Mouse (Mus musculus) liver, postnatal 0 days (tissue): ENCODE results near the gene Gp6. TPM values are rescaled to one million over a fixed set of nuclear protein-coding genes. Genes with fewer than 3 reads are reported as not detected.

Experiments used
- ATAC-seq: fragments of 200-750 bp; cut with Nextera tagmentation; 2 replicates; pipeline ENCODE4 v1.8.0; 2017; ENCODE audit warnings: mild to moderate bottlenecking, moderate library complexity
- DNase-seq: peaks from one replicate; pipeline ENCODE4 v3.0.0-alpha.2; 2016
- H3K27ac ChIP-seq: fragments of 300-500 bp; sonication (generic); 2 replicates; pipeline ENCODE4 v1.5.1; 2014; ENCODE audit warnings: antibody characterized with exemption, moderate library complexity, mild to moderate bottlenecking, low read depth
- H3K27me3 ChIP-seq: fragments of 300-500 bp; sonication (generic); 2 replicates; pipeline ENCODE4 v1.6.1; 2014; ENCODE audit warnings: low read length, control low read depth, mixed read lengths; ENCODE audit not compliant: insufficient read depth
- H3K36me3 ChIP-seq: fragments of 300-500 bp; sonication (generic); replicated peaks from 2 replicates; pipeline ENCODE4 v1.6.1; 2014; ENCODE audit warnings: mild to moderate bottlenecking, control low read depth, low read length, moderate library complexity, mixed read lengths; ENCODE audit not compliant: insufficient read depth
- H3K4me1 ChIP-seq: fragments of 300-500 bp; sonication (generic); 2 replicates; pipeline ENCODE4 v1.6.1; 2014; ENCODE audit warnings: antibody characterized with exemption, mild to moderate bottlenecking, control low read depth; ENCODE audit not compliant: insufficient read depth
- H3K4me2 ChIP-seq: fragments of 300-500 bp; sonication (generic); 2 replicates; pipeline ENCODE4 v1.6.1; 2014; ENCODE audit warnings: low read depth, mild to moderate bottlenecking, low read length, moderate library complexity, mixed read lengths
- H3K4me3 ChIP-seq: fragments of 300-500 bp; sonication (generic); 2 replicates; pipeline ENCODE4 v1.5.1; 2014; ENCODE audit warnings: low read depth, low read length
- H3K9ac ChIP-seq: fragments of 300-500 bp; sonication (generic); replicated peaks from 2 replicates; pipeline ENCODE4 v1.6.1; 2014; ENCODE audit warnings: mild to moderate bottlenecking, moderate library complexity
- H3K9me3 ChIP-seq: fragments of 300-500 bp; sonication (generic); 2 replicates; pipeline ENCODE4 v1.6.1; 2016; ENCODE audit warnings: mild to moderate bottlenecking, control low read depth, low read length, mixed read lengths
- CTCF ChIP-seq: sonication (generic); IDR thresholded peaks from 2 replicates; pipeline ENCODE4 v1.5.1; 2016; ENCODE audit warnings: antibody characterized with exemption, low read depth
- EP300 ChIP-seq: IDR thresholded peaks from 2 replicates; pipeline ENCODE4 v1.6.1; 2016; ENCODE audit warnings: antibody characterized with exemption, low read depth, mild to moderate bottlenecking
- WGBS: fragments of 180-500 bp; shearing (Covaris S2); extraction: QIAGEN DNeasy Blood & Tissue Kit; methylation state at CpG from one replicate; pipeline ENCODE4 v1.1.7; 2014; ENCODE audit not compliant: insufficient replicate concordance; 5-methylcytosine and 5-hydroxymethylcytosine counted together
- polyA plus RNA-seq: library from polyadenylated mRNA; unstranded; fragments of >200 nt; fragmentation: Nextera tagmentation; extraction: Ambion mirVana; gene quantifications from 2 replicates; pipeline ENCODE4 v1.2.1, GENCODE M21; 2015

Gene Gp6
- 2.7 and 3.4 TPM in 2 replicates for polyA plus RNA-seq

DNA sequence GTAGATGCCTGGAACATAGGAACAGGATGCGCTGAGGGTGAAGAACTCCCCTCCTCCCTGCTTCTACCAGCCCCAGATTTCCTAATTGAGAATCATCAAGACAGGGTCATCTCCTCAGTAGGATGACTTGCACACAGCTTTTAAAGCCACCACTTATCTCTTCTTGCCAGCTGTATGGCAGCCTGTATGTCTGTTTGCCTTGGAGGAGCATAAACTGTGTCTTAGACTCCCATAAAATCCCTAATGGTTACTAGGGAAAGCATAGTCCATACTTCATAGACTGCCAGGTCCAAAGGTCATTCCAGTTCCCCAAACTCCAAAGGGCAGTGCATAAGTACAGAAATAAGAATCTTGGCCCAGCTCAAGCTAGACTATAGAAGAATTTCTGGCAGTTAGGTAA is at the start of gene Gp6:
Gene Gp6 (minus strand): TSS at position 15 of the 400 bp plus-strand sequence.
- Histone ChIP-seq H3K9ac (no peak within 1 kb of the TSS), H3K4me2 (no peak within 1 kb of the TSS), H3K4me3 (no peak within 1 kb of the TSS), H3K27ac (no peak within 1 kb of the TSS), H3K36me3 (no peaks in the 10 kb centered on the region), H3K9me3 (no peaks in the 10 kb centered on the region), H3K4me1 (no peaks in the 10 kb centered on the region), H3K27me3 (no peaks in the 10 kb centered on the region)
- WGBS, result 70% methylated on average over 1 of the region's 1 CpGs
- DNase-seq (no peak), ATAC-seq (no peak)
- TF ChIP-seq CTCF (no peak), EP300 (no peak)

DNA sequence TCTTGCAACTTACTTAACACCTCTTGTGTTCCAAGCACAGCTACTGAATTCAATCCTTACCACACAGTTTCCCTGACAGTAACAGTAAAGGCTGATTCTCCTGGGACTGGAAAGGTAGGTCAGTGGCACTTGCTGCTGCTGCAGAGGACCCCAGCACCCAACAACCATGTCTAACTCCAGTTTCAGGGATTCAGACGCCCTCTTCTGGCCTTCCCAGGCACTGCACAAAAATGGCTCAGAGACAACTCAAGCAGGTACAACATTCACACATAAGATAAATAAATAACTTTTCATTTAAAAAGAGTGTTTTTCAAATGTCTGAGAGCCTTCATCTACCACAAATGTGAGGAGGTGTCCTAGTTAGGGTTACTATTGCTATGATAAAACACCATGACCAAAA is 49.6 kb upstream of the Gp6 start:
- Histone ChIP-seq H3K4me2 (no peak overlapping the region), H3K36me3 (peaks cover 6% of the 10 kb centered on the region), H3K27me3 (no peaks in the 10 kb centered on the region), H3K9ac (no peak overlapping the region), H3K4me1 (peaks cover 3% of the 10 kb centered on the region; the same call in 1 of the 2 replicates), H3K4me3 (no peak overlapping the region), H3K27ac (no peak overlapping the region), H3K9me3 (no peaks in the 10 kb centered on the region)
- no peak for TF ChIP-seq EP300
- TF ChIP-seq CTCF, result peak; percentile 46
- 8% methylated on average over 1 of the region's 1 CpGs for WGBS
- no peak for ATAC-seq
- no peak for DNase-seq

DNA sequence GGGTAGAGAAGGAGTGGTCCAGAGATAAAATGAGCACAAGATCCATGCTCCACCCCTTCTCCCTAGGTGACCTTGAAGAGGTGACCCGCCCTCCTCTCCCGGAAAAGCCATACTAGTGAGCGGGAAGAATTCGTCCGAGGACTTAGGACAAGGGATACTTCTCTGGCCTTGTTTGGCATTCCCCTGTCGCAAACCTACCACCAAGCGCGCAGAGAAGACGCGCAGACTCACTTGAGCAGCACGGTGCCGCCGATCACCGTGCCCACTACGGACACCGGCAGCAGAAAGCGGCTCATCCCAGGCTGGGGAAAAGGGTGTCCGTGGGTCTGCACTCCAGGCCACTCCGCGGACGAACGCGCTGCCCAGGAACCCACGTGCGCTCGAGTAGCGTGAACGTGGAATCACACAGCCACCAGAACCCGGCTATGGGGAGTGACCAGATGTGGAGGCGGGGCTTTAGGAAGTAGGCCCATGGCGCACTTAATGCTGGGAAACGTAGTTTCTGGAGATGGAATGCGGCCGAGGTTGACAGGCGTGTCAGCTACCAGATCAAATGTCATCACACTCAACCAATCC is 47.8 kb upstream of the Gp6 start, which contains the start of gene Rdh13:
Gene Rdh13 (minus strand): TSS at position 434 of the 576 bp plus-strand sequence.
- H3K9me3 ChIP-seq, result no peaks in the 10 kb centered on the region
- H3K4me2 ChIP-seq, result peak within 1 kb of the TSS; percentile 79
- peak within 1 kb of the TSS; percentile 65 for H3K4me3 ChIP-seq
- under 1% methylated on average over 35 of the region's 35 CpGs for WGBS
- DNase-seq (peak; percentile 86), ATAC-seq (peak; percentile 97)
- H3K27ac ChIP-seq, result peak within 1 kb of the TSS; percentile 62; the same call in 1 of the 2 replicates
- H3K27me3 ChIP-seq, result no peaks in the 10 kb centered on the region
- H3K4me1 ChIP-seq, result peaks cover 3% of the 10 kb centered on the region; the same call in 1 of the 2 replicates
- peak within 1 kb of the TSS; percentile 65 for H3K9ac ChIP-seq
- TF ChIP-seq CTCF (no peak), EP300 (no peak)
- H3K36me3 ChIP-seq, result peaks cover 8% of the 10 kb centered on the region

DNA sequence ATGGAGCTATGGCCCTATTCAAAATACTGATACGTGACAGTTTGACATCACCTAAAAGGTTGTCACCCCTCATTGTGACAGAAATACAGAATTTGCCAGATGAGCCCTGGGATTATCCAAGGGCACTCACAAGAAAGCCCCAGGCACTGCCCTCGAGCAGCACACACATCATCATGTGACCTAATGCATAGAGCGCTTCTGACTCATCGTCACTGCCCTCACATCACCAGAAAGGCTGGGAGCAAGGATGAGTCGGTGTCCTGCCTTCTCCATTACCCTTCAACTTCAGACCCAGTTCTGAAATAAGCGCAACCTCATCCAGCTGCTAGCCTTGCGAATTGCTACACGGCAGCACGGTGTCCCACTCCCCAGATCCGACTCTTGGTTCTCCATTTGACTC is 43.0 kb upstream of the Gp6 start:
- 84% methylated on average over 10 of the region's 10 CpGs for WGBS
- no peaks in the 10 kb centered on the region for H3K27me3 ChIP-seq
- TF ChIP-seq CTCF (no peak), EP300 (no peak)
- ATAC-seq (no peak), DNase-seq (no peak)
- H3K27ac ChIP-seq, result no peak overlapping the region
- no peak overlapping the region for H3K4me3 ChIP-seq
- no peak overlapping the region for H3K9ac ChIP-seq
- peaks cover 3% of the 10 kb centered on the region; the same call in 1 of the 2 replicates for H3K4me1 ChIP-seq
- peaks cover 8% of the 10 kb centered on the region for H3K36me3 ChIP-seq
- no peak overlapping the region for H3K4me2 ChIP-seq
- H3K9me3 ChIP-seq, result no peaks in the 10 kb centered on the region

DNA sequence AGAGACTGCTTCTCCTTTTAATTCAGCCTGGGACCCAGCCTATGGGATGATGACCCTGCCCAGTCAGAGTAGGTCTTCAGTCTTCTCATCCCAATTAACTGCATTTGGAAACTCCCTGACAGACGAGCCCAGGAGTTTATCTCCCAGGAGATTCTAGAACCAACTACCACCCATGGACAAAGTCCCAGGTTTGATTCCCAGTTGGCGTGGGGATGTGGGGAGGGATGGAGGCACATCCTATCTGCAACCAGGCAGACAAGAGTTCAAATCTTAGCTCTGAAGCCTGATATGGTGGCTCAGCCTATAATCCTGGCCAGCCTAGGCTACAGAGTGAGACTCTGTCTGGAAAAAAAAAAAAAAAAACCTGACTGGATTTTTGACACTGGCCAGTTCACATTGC is 40.2 kb upstream of the Gp6 start:
- no peaks in the 10 kb centered on the region for H3K9me3 ChIP-seq
- H3K27me3 ChIP-seq, result no peaks in the 10 kb centered on the region
- H3K4me3 ChIP-seq, result no peak overlapping the region
- no peaks in the 10 kb centered on the region for H3K4me1 ChIP-seq
- H3K9ac ChIP-seq, result no peak overlapping the region
- H3K4me2 ChIP-seq, result no peak overlapping the region
- no peak for DNase-seq
- H3K36me3 ChIP-seq, result peaks cover 20% of the 10 kb centered on the region
- TF ChIP-seq EP300 (no peak), CTCF (no peak)
- no peak for ATAC-seq
- WGBS, result 78% methylated on average over 2 of the region's 2 CpGs
- H3K27ac ChIP-seq, result no peak overlapping the region

DNA sequence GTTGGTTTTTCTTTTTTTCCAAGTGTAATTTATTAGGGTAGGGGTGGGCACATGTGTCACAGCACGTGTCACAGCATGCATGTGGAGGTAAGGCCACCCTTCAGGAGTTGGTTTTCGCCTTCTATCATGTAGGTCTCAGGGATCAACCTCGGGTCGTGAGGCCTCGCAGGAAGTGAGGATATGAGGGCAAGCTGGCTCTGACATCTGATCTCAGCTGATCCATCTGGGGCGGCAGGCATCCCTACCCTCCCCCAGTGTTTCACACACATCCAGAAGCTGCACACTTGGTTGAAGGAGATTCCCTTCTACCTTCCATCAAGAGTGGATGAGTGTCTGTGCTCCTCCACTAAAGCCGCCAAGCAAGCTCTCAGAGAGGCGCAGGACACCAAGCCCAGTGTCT is 34.5 kb upstream of the Gp6 start:
- H3K36me3 ChIP-seq, result peaks cover 23% of the 10 kb centered on the region

More for the DNA sequence above, 34.5 kb upstream of the Gp6 start:
- WGBS, result 83% methylated on average over 8 of the region's 8 CpGs
- Histone ChIP-seq H3K27me3 (no peaks in the 10 kb centered on the region), H3K9ac (no peak overlapping the region), H3K4me3 (no peak overlapping the region), H3K9me3 (no peaks in the 10 kb centered on the region), H3K4me1 (no peaks in the 10 kb centered on the region), H3K27ac (no peak overlapping the region), H3K4me2 (no peak overlapping the region)
- DNase-seq (peak; percentile 9), ATAC-seq (no peak)
- TF ChIP-seq EP300, result no peak
- TF ChIP-seq CTCF, result no peak
